Mouse (Mus musculus): ENCODE data around the gene Fbxl21. TPM values are rescaled to one million over a fixed set of nuclear protein-coding genes. Genes with fewer than 3 reads are reported as not detected.

The Fbxl21 gene
- 1.6 TPM for polyA plus RNA-seq (2014; fragmentation: Illumina TruSeq; extraction: RNeasy Lipid Tissue Mini Kit (QIAGEN cat#74804); ENCODE audit: low read depth, low replicate concordance)

DNA sequence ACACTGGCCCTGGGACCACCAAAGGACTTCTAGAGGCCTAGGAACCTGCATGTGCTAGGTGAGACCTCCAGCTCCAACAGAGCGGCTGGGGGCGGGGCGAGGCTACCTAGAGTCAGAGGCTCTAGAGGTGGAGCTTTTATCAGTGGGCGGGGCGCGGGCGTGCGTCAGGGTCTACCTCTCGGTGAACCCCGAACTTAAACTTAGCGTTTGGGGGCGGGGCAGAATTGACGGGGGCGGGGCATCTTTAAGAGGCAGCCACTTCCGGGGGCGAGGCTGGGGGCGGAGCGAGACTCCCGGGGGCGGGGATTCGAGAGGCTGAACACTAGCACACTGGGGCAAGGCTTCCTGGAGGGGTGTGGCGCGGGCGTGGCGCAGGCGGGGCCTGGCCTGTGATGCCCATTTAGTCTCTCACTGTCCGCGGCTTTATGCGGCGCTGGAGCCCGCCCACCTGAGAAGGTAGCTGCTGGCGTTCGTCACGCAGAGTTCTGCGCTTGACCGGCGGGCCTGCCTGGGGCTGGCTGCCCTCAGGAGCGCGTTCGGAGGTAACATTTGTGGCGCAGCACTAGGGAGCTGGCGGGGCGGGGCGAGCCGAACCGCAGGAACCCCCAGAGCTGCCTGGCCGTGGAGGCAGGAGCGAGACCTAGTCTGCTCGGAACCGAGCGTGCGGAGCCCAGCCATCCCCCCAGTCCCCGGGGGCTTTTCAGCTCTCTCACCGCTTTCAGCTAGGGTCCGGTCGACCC lies at the start of gene Fbxl21:
Fbxl21 (plus strand) TSS at position 392 of the 740 bp plus-strand sequence.

DNA sequence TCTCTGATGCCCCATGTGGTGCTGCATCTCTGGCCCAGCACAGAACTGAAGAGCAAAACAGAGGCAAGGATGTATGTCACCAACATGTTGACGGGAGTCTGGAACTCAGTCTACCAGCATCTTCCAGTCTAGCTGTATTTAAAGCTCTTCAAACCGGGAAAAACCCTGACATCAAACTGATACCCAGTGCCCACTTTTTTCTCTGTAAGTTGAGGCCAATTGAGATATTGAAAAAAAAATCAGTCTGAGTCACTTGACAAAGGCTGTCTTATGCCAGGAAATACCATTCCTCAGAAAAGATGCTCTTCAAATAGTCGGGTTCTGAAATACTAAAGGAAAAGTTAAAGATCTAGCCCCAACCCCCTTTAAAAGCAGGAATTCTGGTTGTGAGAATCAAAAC lies 40.1 kb upstream of the Fbxl21 start, which contains the start of gene Il9:
Il9 (minus strand) TSS at position 101 of the 400 bp plus-strand sequence.

DNA sequence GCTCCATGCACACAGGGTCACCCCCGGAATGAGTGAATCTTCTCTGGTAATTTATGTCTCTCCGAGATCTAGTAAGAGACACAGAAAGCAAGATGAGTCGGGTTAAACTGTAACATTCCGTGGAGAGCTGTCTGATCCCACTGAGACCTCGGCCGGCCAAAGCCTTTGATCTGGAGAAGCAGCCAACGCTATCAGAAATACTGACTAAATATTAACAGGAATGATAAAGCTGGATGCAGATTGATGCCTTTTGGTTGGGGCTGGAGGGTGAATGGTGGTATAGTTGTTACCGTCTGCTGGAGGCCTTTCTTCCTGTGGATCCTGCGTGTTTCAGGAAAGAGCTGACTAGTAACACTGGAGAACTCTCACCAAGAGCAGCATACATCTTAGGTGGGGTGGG lies 26.1 kb downstream of the Fbxl21 start, which contains the start of gene Lect2:
Lect2 (minus strand) TSS at position 102 of the 400 bp plus-strand sequence.

Other genes with a start within 250 kb of the Fbxl21 start
- gene Cxcl14, start 225.9 kb upstream of the Fbxl21 start, polyA plus RNA-seq (2014; fragmentation: Illumina TruSeq; extraction: RNeasy Lipid Tissue Mini Kit (QIAGEN cat#74804); ENCODE audit: low read depth, low replicate concordance) = 16.6 TPM
- 0.27 TPM for gene Gm3045, start 95.9 kb upstream of the Fbxl21 start, polyA plus RNA-seq (2014; fragmentation: Illumina TruSeq; extraction: RNeasy Lipid Tissue Mini Kit (QIAGEN cat#74804); ENCODE audit: low read depth, low replicate concordance)
- 2.3 TPM for gene Slc25a48, start 84.1 kb upstream of the Fbxl21 start, polyA plus RNA-seq (2014; fragmentation: Illumina TruSeq; extraction: RNeasy Lipid Tissue Mini Kit (QIAGEN cat#74804); ENCODE audit: low read depth, low replicate concordance)
- gene Il9, start 40.2 kb upstream of the Fbxl21 start, polyA plus RNA-seq (2014; fragmentation: Illumina TruSeq; extraction: RNeasy Lipid Tissue Mini Kit (QIAGEN cat#74804); ENCODE audit: low read depth, low replicate concordance) = not detected
- not detected for gene Lect2, start 26.0 kb downstream of the Fbxl21 start, polyA plus RNA-seq (2014; fragmentation: Illumina TruSeq; extraction: RNeasy Lipid Tissue Mini Kit (QIAGEN cat#74804); ENCODE audit: low read depth, low replicate concordance)
- 52.0 TPM for gene Tgfbi, start 87.1 kb downstream of the Fbxl21 start, polyA plus RNA-seq (2014; fragmentation: Illumina TruSeq; extraction: RNeasy Lipid Tissue Mini Kit (QIAGEN cat#74804); ENCODE audit: low read depth, low replicate concordance)
- gene Smad5, start 180.5 kb downstream of the Fbxl21 start, polyA plus RNA-seq (2014; fragmentation: Illumina TruSeq; extraction: RNeasy Lipid Tissue Mini Kit (QIAGEN cat#74804); ENCODE audit: low read depth, low replicate concordance) = 26.3 TPM
- gene Gm45623, start 231.4 kb downstream of the Fbxl21 start, polyA plus RNA-seq (2014; fragmentation: Illumina TruSeq; extraction: RNeasy Lipid Tissue Mini Kit (QIAGEN cat#74804); ENCODE audit: low read depth, low replicate concordance) = not detected

Measured in adipose tissue, adult 10 weeks (tissue).